Mouse (Mus musculus) thymus, adult 18-20 months (tissue): ENCODE data around the gene Gtf2h1.
"Not testable (repeated sequence)": the region's sequence is repeated elsewhere in the genome, so short reads cannot be mapped to it uniquely, and the experiment has no call there.

Experiments used
- DNase-seq, 2 experiments: peaks; one replicate each; pipeline ENCODE4 v3.0.0; 2022; ENCODE audit warnings: mixed read lengths in 2 of 2

Gtf2h1 gene

DNA sequence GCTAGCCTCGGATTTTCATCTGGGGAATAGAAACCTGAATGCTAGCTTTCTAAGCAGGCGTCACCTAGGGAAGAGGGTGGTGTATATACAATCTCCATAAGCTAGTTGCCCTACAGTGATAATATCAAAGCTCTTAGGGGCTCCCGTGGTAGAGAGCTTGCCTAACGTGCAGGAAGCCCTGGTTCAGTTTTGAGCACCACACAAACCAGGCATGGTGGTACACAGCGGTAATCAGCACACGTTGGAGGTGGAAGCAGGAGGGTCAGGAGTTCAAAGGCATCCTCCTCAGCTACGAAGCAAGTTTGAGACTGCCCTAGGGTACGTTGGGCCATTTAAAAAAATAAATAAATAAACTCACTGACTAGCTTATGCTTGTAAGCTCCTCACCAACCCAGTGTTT, 35.8 kb downstream of the Gtf2h1 start:
- no peak for DNase-seq

DNA sequence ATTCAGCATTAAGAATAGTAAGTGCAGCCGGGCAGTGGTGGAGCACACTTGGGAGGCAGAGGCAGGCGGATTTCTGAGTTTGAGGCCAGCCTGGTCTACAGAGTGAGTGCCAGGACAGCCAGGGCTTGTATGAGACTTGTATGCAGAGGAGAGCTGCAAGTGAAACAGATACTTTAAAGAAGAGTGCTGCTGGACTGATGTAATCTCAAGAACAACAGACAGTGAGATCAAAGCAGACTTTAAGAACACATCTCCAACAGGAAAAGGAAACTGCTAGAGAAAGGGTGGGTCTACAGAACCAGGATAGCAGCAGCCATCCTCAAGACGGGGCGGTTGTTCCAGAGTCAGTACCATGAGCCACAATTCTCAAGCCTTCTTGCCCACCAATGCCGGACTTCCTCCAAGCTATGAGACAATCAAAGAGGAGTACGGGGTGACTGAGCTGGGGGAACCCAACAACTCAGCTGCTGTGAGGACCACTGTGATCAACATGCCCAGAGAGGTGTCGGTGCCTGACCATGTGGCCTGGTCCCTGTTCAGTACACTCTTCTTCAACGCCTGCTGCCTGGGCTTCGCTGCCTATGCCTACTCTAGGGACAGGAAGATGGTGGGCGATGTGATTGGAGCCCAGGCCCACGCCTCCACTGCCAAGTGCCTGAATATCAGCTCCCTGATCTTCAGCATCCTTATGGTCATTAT, 36.4 kb downstream of the Gtf2h1 start:
- not testable (repeated sequence) for DNase-seq

DNA sequence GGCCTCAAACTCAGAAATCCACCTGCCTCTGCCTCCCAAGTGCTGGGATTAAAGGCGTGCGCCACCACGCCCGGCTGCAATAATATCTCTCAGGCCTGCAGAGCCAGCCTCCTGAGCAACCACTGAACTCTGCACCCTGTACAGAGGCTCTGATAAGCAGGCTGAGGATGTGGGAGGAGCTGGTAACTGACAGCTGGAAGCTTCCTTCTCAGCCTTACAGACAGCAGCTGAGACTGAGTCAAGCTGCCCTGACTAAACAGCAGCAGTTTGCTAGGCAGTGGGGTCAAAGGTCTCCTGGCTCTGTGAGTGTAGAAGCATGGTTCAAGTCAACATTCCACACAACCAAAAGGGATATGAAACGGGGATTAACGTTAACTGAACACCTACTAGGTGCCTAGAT, 37.4 kb downstream of the Gtf2h1 start:
- DNase-seq = peak; percentile 64 to 81

DNA sequence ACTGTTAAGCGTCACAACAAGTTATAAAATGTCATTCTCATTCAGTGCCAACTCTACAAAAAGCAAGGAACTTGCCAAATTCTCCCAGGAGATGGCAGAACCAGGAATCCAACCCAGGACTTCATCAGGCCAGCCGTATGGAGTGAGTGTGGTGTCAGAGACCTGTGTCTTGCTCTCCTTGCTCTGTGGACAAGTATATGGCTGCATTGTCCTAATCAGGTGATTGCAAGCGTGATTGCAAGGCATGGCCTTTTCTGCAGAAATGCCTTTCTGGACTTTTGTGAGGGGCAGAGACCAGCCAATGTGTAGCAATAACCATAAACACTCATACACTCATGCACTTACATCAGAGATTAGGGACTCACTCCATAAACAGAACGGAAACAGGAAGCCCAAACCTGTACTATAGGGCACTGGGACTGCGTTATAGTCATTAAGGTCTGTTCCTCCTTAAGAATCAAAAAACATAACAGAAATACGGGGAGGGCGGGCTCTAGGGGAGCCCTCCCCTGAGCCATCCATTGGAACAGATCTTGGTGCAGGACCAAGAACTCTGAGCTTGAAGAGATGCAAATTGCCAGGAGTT, 37.9 kb downstream of the Gtf2h1 start:
- DNase-seq = no peak

DNA sequence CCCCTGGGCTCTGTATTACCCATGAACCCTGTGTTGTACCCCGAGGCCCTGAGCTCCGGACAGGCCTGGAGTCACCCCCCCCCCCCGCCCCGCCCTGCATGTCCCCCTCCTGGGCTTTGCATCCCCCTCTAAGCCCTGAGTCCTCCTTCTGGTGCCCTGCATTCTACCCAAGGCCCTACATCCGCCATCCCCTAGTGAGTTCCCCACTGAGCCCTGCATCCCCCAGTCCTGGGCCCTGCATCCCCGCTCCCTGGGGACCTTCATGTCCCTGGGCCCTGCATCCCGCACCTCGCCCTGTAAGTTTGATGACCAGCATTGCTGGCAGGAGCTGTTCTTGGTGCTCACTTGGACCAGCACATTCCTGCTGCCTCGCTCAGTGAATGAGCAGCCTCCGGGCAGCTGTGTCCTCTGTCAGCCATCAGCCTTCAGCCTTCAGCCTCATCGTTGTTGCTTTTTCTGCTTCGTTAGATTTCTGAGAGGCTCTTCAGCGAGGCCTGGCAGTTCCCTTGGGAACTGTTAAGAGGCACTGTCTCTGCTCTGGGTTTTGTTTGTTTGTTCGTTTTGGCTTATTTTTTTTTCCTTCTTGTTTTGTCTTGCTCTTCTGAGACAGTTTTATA, 39.2 kb downstream of the Gtf2h1 start:
- DNase-seq = no peak

DNA sequence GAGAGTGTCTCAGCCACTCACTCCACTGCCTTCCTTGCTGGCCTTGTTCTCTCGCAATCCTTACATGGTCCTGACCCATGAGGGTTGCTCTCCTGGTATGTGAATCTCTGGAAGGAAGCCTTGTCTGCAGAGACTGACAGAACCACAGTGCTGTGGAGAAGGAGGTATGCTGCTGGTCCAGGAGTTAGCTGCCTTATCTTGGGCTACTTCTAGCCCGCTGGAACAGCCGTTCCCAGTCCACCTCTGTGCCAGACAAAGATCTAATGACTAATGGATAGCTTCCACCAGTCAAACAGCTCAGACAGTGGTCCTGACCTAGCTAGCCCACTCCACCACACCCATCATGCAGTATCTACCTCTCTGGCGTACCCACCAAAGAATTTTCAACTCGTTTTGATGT, 40.5 kb downstream of the Gtf2h1 start:
- no peak for DNase-seq

DNA sequence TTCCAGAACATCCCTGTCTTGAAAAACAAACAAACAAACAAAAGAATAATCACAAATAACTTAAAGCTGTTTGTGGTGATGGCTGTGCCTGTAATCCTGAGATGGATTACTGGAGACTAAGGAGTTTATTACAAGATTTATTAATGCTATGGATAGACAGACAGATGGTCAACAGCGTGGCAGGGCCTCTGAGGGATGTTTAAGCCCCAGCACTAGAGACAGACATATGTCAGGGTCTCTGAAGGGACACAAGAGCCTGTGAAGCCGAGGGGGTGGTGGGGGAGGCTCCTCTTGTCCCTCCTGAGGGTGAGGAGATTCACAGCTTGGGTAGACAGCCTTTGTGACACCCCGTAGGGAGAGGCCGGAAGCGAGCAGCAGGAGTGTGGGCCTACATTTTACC, 41.2 kb downstream of the Gtf2h1 start:
- DNase-seq = no peak

DNA sequence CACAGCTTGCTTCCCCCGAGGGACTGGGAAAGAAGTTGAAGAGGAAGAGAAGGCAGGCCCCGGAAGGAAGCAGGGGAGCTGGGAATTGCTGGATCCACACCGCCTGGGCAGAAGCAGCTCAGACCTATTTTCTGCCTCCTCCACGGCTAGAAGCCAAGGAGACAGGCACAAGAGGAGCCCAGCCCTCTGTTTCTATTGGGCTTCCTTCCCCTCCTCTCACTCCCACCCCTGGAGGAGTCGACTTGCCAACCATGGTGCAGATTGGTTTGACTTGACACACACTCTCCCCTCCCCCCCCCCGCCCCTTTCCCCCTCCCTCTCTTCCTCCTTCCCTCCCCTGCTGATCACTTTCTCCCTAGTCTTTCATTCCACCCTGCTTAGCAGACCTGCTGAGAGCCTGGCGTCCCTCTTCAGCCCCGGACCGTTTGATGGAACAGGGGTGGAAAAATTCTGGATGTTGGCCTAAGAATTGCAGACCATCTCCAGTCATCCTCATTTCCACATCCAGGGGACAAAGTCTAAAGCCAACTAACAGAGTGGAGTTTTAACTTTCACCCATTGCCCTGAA, 42.3 kb downstream of the Gtf2h1 start:
- DNase-seq = no peak

DNA sequence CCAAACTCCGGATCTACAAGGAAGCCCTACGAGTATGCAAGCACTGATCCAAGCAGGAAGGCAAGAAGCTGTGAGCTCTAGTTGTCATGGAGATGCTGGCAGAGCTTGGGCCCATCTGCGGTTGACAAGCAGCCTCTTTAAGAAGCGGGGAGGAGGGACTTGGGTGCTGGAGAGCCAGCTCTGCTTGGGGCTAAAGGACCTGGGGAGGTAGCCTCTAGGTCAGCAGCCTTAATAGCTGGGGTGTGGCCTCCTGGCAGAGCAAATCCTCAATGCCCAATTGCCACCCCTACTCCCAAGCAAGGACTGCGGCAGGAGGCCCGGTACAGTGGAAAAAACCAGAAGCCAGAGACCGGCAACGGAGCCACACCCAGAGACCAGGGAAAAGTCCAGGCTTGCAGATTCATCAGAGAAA, 43.0 kb downstream of the Gtf2h1 start:
- DNase-seq = peak; percentile 55 to 71

DNA sequence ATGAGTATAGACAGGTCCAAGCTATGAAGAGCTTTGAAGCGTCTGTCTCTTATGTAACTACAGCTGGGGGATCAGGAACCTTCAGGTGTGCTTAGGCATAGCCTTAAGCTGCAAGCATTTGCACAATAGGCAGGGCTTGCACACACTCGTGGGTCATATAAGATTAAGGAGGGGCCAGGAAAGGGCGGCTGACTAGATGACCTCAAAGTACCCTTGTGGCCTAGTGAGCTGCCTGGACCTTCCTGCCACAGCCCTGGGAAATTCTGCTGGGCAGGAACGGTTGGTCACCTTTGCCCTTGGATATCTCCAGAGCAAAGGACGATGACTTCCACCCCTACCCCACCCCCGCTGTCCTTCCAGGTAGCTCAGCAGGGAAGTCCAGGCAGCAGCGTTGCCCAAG, 43.5 kb downstream of the Gtf2h1 start:
- no peak for DNase-seq

DNA sequence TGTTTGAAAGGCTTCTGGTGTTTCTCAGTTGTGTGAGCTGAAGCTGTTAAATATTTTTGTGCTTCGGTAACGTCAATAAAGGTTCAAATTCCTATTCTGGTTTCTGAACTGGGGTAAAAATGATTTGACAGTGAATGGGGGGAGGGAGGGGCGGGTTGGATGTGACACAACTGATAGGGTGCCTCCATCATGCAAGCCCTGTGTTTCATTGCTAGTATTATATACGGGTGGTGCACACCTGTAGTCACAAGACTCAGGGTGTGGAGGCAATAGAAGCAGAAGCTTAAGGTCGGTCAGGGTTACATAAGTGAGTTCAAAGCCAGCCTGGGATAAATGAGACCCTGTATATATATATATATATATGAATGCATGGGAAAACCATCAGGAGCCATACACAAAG, 44.0 kb downstream of the Gtf2h1 start:
- no peak for DNase-seq

DNA sequence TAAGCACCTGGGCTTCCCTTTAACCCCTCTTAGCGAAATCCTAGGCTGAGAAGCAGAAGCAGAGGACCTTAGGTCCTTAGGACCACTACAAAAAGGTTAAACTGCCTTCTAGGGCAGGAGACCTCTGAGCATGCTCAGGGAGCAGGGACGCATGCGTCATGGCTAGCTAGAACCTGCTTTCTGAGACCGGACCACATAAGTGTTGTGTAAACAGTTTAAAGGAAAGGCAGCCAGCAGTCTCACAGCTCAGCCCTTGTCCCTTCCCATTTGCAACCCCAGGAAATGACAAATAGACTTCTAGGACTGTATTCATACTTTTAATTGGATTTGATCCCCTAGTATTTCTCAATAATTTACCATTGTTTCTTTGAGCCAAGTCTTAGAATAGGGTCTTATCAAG, 44.4 kb downstream of the Gtf2h1 start:
- no peak for DNase-seq

DNA sequence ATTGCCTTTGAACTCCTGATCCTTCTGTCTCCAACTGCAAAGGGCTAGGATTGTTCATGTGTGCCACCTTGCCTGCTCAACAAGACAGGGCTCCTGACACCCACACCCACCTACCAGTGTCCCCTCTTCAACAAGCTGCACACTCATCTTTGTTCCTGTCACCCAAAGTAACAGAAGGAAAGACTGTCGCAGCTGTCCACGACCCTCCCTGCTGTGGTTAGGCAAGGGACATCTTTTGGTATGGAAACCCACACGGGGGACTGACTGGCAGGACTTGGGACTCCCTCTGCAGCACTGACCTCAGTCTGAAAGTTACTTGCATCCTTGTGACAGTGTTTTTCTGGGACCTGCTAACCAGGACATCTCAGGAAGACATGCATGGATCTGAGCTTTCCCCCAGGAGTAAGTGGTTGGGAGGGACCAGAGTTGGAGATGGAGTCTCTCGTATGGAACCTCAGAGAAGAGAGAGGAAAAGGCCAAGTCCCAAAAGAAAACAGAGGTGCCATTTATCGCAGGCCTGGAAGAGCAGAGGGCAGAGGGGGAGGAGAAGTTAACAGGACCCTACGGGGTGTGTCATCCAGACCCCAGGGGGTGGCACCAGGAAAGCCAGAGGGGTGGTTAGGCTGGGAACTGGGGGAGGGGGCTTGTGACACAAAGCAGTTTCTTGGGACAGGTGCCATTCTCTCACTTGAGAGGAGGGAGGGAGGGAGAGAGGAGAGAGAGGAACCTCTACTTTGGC, 45.1 kb downstream of the Gtf2h1 start, which contains the start of gene Ldha:
Ldha (plus strand) TSS at position 689 of the 739 bp plus-strand sequence.
- DNase-seq = no peak

DNA sequence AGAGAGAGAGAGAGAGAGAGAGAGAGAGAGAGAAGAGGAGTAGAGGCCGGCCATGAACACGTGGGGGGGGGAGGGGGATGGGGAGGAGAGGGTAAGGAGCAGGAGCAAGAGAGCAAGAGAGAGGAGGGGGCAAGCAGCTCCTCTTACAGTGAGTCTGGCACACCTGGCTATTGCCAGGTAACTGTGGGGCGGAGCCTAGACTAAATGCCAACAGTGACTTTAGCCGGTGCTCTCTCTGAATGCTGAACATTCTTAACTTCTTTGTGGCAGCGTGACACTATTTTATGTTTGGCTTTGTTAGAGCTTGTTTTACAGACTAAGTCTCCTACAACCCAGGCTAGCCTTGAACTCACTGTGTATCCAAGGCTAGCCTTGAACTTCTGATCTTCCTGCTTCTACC, 46.4 kb downstream of the Gtf2h1 start:
- no peak for DNase-seq

DNA sequence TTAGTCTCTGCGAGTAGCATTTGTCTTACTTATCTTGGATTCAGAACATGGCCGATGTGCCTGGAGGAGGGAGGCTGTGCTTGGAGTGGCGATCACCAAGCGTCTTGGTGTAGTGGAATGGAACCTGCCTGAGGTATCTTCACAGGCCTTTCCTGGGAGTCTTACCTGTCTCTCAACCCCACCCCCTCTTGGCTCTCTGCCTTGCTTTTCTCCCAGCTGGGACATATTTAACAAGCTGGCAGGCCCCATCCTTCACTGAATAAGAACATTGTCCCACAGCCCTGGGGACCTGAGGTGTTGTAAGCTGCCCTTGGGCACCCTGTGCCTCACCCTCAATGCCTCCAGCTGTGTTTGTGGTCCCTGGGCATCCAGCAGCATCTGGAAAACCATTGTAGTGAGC, 47.7 kb downstream of the Gtf2h1 start:
- no peak for DNase-seq

DNA sequence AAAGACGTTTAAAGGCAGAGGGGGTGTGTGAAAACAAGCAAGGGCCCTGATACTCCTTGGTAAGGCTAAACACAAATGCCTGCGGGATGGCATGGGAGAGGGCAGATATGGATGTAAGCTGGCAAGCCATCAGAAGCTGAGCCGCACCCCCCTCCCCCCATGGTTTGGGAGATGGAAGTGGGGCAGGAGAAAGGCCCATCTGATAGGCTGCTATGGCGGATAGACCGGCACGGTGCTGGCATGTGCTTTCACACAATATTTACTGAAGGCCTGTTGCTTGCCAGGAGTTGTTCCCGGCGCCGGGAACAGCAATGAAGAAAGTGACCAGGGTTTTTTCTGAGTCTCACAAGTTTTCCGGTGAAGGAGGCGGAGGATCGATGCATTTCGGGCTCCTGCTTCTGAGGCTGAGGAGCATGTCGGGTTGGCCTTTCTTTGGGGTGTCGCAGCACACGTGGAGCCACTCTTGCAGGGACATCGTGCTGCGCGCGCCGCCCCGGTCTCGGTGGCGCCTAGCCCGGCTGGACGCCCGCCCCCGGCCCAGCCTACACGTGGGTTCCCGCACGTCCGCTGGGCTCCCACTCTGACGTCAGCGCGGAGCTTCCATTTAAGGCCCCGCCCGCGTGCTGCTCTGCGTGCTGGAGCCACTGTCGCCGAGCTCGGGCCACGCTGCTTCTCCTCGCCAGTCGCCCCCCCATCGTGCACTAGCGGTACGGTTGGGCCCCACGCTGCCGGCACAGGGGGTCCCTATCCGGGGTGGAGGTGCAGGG, 49.5 kb downstream of the Gtf2h1 start:
- peak; percentile 85 to 89 for DNase-seq

DNA sequence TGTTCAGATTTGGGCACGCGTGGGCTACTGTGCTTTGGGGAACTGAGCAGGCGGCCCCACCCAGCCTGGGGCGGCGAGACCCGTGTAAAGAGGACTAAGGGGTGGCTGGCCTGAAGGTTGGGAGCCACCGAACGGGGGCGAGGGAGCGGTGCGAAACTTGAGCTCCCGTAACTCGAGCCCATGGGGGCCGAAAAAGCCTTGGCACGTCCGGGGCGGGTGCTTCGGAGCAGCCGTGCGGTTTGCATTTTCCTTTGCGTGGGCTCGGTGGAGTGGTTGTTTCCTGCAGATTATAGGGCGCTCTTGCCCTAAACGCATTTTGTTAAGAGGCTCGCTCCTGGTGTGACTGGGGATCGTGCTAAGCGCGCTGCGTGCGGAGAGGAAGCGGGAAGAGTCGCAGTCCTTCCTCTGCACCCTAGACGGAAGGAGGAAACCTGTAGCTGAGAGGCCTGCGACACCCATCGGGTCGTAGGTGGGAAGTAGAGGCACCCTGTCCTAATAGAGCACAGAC, 50.1 kb downstream of the Gtf2h1 start:
- peak; percentile 51 to 63 for DNase-seq

DNA sequence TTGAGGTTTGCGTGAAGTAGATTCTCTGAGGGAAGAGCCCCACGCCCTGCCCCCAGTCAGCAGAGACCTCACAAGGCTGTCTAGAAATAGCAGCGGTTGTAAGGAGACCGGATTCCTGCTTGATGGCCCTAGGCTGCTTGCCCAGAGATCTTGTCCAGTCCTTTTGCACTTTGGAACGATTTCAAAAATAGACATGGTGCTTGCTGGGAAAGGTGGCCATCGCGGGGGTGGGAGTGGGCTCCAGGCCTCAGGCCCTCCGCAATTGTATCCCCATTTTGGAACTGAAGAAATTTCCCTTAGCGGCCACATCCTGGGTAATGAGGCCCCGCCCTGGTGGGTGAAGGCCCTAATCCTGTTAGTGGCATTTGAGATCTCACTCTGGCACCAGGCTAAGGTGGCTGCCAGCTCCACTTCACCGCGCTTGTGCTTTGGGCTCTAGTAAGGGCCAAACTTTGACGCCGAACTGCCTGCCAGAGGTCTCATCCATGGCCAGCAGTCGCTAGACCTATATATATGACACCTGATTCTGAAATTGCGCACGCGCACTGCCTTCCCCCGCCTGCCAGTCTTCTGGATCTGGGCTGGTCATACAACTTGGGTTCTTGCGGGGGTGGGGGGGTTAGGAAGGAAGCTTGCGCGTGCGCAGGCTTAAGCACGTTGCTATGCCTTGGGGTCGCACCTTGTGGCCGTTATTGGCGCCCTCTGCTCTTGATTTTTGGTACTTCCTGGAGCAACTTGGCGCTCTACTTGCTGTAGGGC, 50.8 kb downstream of the Gtf2h1 start:
- peak; percentile 60 to 71 for DNase-seq

DNA sequence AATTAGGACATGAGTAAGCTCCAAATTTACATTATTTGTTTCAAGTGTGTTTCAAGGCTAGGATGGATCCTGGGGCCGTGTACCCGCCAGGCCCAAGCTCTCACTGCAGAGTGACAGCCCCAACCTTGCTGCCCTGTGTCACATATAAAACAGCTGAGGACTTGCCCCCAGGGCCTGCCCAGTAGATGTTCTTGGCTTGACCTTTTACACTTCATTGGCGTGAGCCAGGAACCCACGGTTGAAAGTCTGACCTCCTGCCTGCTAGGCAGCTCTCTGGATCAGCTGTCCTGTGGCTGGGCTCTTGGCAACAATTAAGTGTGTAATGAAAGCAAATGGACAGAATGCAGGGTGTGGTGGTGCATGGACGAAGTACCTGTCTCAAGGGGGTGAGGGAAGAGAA, 53.4 kb downstream of the Gtf2h1 start:
- DNase-seq = no peak

DNA sequence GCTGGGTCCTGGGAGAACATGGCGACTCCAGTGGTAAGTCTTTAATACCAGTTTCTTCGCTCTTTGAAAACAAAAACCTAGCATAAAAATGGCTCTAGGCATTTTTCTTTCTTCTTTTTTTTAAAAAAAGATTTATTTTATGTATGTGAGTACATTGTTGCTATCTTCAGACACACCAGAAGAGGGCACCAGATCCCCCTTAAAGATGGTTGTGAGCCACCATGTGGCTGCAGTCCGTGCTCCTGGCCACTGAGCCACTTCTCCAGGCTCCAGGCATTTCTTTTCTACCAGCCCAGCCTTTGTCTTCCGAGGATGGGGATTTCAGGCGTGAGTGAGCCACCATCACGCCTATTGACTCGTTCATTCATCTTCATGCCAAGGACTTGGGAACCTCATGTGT, 55.1 kb downstream of the Gtf2h1 start:
- no peak for DNase-seq

DNA sequence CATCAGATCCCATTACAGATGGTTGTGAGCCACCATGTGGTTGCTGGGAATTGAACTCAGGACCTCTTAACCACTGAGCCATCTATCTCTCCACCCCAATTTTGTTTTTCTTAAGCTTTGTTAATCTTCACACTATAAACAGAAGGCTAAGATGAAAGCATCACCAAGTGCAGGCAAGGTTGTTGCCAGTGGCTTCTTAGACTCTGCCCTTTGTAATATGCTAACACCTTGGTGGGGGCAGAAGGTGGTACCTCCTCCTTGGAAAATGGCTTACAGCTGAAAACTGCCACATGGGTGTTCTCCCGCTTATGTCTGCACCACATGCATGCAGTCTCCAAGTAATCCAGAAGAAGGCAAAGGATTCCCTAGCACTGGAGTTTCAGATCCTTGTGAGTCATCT, 56.8 kb downstream of the Gtf2h1 start:
- no peak for DNase-seq

DNA sequence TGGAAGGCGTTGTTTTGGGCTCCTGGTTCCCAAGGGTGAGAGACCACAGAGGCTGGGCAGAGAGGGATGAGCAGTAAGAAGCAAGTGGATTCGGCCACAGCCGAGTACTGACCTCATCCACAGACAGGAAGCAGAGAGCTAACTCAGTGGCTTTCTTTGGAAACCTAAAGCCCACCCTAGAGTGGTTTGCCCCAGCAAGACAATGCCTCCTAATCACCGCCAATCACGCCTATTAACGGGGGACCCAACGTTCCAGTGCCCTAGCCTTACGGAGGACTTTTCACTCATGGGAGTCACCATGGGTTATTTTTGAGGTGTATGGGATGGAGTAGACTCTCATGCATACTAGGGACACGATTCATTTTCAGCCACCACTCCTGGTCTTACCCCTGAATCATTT, 57.5 kb downstream of the Gtf2h1 start:
- DNase-seq = no peak
